Mouse (Mus musculus) adrenal gland (tissue): ENCODE data around the gene Oprl1.

ENCODE experiments used
- intact Hi-C: fragments of 180-260 bp; cut with DNase I; formaldehyde crosslinking; loops from one replicate; pipeline ENCODE4 v1.15.1; 2025

The Oprl1 gene

GRCm38 (mm10) chr2:181691571-181691970, 23.2 kb upstream of the Oprl1 start:
- intact Hi-C loops: no loop called here

DNA sequence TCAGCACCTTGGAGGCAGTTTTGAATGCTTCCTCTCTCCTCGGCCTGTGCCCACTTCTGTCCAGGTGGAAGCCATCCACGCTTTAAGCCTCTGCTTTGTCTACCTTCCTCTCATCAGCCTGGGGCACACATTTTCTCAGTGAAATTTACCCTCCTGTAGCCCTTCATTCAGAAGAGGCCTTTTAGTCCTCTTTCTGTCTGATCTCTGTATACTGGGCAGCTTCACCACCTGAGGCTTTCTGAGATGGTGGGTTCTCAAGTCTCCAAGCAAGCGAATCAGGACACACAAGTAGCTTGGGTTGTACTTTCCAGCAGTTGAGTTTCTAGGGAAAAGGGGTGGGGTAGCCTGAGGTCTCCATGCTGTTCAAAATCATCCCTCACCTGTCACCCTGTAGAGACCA, 22.5 kb upstream of the Oprl1 start:
- intact Hi-C loops: no loop called here

- intact Hi-C loops: no loop called here
Observed at GRCm38 (mm10) chr2:181693339-181694280, 21.2 kb upstream of the Oprl1 start, which contains the start of gene Rgs19. TSS of gene Rgs19 (minus strand) at chr2:181693977.

GRCm38 (mm10) chr2:181694581-181694980, 20.2 kb upstream of the Oprl1 start:
- intact Hi-C loops: no loop called here

GRCm38 (mm10) chr2:181695776-181696175, 19.0 kb upstream of the Oprl1 start:
- intact Hi-C loops: no loop called here

DNA sequence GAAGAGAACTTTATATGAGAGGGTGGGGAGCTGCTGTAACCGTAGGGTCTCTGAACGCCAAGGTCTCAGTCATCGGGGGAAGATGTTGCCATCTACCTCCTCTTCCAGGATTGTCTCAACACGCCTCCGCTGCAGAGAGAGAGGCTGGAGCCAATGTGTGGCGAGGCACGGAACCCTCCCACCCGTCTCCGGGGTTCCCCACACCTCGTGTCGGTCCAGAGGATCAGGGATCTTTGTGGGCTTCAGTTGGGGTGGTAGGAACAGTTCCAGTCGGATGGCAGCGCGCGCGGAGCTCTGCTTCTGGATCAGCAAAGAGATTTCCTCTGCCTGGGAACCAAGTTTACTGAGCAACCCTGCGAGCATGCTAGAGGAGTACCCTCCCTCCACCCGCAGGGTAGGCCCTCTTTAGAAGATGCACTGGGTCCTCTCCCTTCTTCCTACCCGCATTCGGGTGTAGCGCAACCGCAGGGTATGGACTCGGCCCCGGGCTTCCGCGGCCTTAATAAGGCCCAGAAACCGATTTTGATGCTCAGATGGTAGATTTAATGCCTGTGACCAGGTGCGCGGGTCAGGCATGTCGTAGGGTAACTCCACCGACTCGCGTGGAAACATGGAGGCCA, 17.9 kb upstream of the Oprl1 start:
- intact Hi-C loops: no loop called here

DNA sequence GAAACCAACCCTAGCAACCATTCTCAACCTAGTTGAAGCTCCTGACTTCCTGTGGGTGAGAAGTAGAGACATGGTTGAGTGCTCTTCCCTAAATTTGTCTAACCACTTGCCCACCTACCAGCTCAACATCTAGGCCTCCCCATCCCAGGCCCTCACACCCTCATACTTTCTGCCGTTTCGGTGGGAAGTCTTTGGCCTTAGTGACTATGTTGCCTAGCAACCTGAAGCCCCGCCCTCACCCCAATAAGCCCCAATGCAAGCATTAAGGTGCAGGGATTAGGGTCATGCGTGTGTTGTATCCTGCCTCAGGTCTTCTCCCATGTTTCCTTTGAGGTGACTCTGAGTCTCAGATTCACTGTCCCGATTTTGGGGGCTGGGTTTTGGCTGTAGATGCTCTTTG, 16.6 kb upstream of the Oprl1 start, which contains the start of gene Lkaaear1:
Gene Lkaaear1 (minus strand): TSS at position 202 of the 400 bp plus-strand sequence.
- intact Hi-C loops: no loop called here

GRCm38 (mm10) chr2:181706668-181707067, 8.1 kb upstream of the Oprl1 start:
- intact Hi-C loops: no loop called here

- intact Hi-C loops: no loop called here
Observed at GRCm38 (mm10) chr2:181713749-181714148, 1.1 kb upstream of the Oprl1 start.

- intact Hi-C loops: no loop called here
Observed at GRCm38 (mm10) chr2:181715382-181715781, 566 bp downstream of the Oprl1 start.

DNA sequence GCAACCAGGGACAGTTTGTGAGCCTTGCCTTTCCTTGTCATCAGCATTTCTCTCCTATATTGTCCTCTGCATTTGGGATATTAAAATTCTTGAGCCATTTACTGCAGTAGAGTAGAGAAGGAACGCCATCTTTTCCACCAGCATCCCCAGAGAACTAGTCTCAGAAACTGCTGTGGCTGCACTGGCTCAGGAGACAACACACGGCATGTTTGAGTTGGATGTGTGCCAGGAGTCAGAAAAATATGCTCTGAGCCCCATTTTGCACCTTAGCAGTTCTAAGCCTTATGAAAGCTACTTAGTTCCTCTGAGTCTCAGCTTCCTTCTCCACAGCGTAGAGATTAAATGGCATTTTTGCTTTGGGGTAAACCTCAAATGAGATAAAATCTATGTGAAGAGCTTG, 2.2 kb downstream of the Oprl1 start:
- intact Hi-C loops: no loop called here

- intact Hi-C loops: loop anchor here (10.0 kb wide), 1 partner anchor 145 kb away; the partner anchor contains the start of gene Polr3k
Observed at GRCm38 (mm10) chr2:181720061-181720460, 5.2 kb downstream of the Oprl1 start.

DNA sequence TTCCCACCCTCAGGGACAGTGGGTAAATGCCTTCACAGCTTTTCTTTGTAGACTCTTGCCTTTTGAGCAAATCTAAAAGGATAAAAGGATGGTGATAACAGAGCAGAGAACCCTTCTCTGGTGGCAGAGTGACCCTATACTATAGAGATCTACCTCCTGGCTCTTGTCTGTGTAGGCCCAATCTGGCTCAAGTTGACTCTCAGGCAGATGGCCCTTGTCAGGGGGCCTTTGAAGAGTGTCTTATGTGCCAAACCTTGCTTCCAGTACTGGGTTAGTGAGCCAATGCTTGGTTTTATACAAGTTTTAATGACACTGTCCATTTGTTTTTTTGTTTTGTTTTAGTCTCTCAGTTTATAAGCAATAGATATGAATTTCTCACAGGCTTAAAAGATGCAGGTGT, 6.4 kb downstream of the Oprl1 start:
- intact Hi-C loops: loop anchor here (10.0 kb wide), 1 partner anchor 144 kb away; the partner anchor contains the start of gene Polr3k

- intact Hi-C loops: loop anchor here (10.0 kb wide), 1 partner anchor 143 kb away; the partner anchor contains the start of gene Polr3k
Observed at GRCm38 (mm10) chr2:181722213-181722612, 7.4 kb downstream of the Oprl1 start.

GRCm38 (mm10) chr2:181727659-181728262, 12.9 kb downstream of the Oprl1 start:
- intact Hi-C loops: loop anchor here (10.0 kb wide), 1 partner anchor 137 kb away; the partner anchor contains the start of gene Polr3k

DNA sequence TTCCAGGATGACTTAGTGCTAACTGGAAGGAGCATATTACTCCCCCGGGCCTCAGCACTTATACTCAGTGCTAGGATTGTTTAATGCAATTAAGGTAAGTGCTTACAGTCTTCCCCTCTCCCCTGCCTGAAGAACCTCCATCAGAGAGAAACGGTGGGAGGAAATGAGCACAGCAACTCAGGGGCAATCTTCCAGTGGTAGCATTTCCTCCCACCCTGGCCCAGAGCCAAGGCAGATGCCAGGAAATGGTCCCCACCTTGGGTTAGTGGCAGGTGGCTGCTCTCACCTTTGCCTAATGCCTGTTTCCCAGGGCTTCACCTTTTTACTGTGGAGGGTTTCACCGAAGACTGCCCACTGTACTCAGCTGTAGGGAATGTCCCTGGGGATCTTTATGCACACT, 15.2 kb downstream of the Oprl1 start:
- intact Hi-C loops: no loop called here

GRCm38 (mm10) chr2:181752626-181753025, 37.8 kb downstream of the Oprl1 start:
- intact Hi-C loops: no loop called here

GRCm38 (mm10) chr2:181758147-181758725, 43.4 kb downstream of the Oprl1 start:
- intact Hi-C loops: no loop called here

- intact Hi-C loops: no loop called here
Observed at GRCm38 (mm10) chr2:181759041-181759440, 44.2 kb downstream of the Oprl1 start.

DNA sequence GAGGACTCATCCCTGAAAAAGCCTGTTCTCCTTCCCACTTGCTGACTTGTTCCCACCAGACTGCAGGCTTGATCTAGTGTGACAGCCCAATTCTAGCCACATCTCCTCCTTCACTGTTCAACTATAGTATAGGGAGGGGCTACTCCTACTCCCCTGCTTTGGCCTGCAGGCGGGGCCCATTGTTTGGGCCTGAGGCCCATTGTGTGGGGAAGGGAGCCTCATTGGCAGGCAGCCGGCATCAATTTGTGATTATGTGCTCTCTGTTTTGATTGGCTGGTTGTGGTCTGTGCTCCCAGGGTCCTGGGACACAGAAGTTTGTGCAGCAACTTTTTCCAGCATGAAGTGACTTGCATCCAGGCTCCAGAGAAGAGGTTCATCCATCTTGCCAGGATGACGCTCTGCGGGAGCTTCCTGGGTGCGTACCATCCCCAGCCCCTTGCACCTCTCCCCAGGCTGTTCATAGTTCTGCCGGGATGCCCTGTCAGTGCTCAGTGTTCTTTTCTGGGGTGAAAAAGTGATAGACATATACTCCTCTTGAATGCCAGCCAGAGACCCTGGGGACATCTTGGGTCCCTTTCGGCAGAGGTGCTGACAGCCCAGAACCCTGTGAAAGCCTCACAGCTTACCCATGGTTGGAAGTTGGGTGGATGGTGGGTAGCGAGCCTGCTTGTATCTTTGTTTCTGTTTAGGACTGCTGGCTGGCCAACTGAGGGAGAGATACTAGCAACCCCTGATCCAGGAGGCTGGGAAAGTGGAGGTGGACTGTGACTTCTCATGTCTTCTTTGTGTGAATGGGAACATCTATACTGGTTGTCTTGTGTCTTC, 48.4 kb downstream of the Oprl1 start, which contains the start of gene Myt1:
Gene Myt1 (plus strand): TSS at position 327 of the 825 bp plus-strand sequence.
- intact Hi-C loops: no loop called here
